In the genomic region with DNA sequence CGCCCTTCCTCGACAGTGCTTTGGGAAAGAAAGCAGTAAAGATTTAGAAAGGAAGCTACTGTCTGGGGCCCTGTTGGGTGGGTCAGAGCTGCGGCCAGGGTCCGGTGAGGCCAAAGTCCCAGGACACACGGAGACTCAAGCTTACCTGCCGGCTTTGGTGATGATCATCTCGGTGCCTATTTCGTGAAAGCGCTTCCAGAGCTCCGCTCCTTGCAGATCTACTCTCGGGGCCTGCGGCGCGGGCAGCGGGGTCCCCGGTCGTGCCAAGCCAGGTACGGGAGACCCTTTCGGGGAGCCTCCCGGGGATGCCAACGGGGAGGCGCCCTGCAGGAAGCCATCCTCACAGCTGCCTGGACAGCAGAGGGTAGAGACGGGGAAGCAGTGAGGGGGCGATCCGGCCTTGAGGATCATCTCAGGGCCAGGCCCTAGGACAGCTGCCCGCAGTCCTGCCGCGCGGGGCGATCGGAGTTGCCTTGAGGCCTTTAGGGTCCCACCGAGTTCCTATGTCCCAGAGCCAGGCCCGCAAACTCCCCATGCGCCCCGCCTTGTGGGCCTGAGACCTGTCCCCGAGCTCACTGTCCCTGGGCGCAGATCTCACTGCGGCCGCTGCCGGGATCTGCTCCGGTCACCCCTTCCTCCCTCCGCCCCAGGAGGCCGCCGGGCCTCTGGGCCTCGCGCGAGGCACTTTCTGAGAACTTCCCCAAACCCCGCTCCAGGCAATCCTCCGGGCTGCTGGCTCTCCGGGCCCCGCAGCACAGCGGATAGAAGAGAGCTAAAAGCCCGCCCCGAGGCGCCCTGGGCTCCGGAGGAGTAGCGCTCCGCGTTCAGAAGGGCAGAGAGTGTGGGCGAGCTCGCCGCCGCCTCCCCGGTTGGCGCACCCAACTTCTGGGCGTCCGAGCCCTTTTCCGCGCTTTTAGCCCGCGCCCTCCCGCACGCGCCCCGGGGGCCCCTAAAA, we compare ENCODE assay signal across 9 mouse cellular contexts. TPM values are rescaled to one million over a fixed set of nuclear protein-coding genes. Genes with fewer than 3 reads are reported as not detected.
DNase-seq lines count a peak whose midpoint lies in the region; ATAC-seq and TF ChIP-seq lines count a peak whose summit lies in the region.
"Had no signal": no experiment of that assay in that cellular context is flagged by ENCODE, and none has a peak within 500 bp of the region (broad histone marks: within the 10 kb centered on the region; RNA-seq: fewer than 3 reads in every experiment).

No protein-coding gene starts in this region.

- peak overlapping the region; percentile 72 for H3K9ac ChIP-seq in kidney, embryonic 14.5 days (ENCODE audit: low read depth, low read length)
- no peak overlapping the region for H3K9ac ChIP-seq in intestine, postnatal 0 days (ENCODE audit: low read depth, low read length)
- H3K9ac ChIP-seq in midbrain, embryonic 16.5 days (ENCODE audit: low read depth, low read length): no peak overlapping the region

- peak; percentile 58 for ATAC-seq in kidney, embryonic 14.5 days (ENCODE audit: low FRiP score, low TSS enrichment)
- peak; percentile 28; the same call in 1 of the 2 replicates for ATAC-seq in intestine, postnatal 0 days
- peak; percentile 33; the same call in 1 of the 2 replicates for ATAC-seq in midbrain, embryonic 16.5 days
- ATAC-seq in monocyte, adult 5-6 weeks (replicated peaks; ENCODE audit: insufficient number of reproducible peaks, low FRiP score, low TSS enrichment, poor library complexity, severe bottlenecking): no peak

- peak overlapping the region; percentile 59 for H3K27ac ChIP-seq in kidney, embryonic 14.5 days (ENCODE audit: low read depth, low read length)
- no peak overlapping the region for H3K27ac ChIP-seq in bone marrow macrophage, adult 2 months (ENCODE audit: insufficient read depth, low read depth, low read length)
- H3K27ac ChIP-seq in intestine, postnatal 0 days (ENCODE audit: low read depth, low read length): no peak overlapping the region
- no peak overlapping the region for H3K27ac ChIP-seq in midbrain, embryonic 16.5 days (ENCODE audit: low read length)

- under 1% methylated on average over 70 of the region's 75 CpGs for WGBS in kidney, embryonic 14.5 days
- WGBS in intestine, postnatal 0 days: 1% methylated on average over 68 of the region's 75 CpGs
- under 1% methylated on average over 75 of the region's 75 CpGs for WGBS in midbrain, embryonic 16.5 days

- no peak for TF ChIP-seq CTCF in bone marrow macrophage, adult 2 months (IDR thresholded peaks at IDR 0.05; ENCODE audit: low read depth, low read length)
- no peak for TF ChIP-seq CTCF in intestine, postnatal 0 days (IDR thresholded peaks at IDR 0.05; ENCODE audit: low read depth)

- H3K4me3 ChIP-seq in kidney, embryonic 14.5 days (ENCODE audit: low read length): peak overlapping the region; percentile 56
- H3K4me3 ChIP-seq in bone marrow macrophage, adult 2 months (ENCODE audit: insufficient read depth, low read length): peak overlapping the region; percentile 37; the same call in 1 of the 2 replicates
- H3K4me3 ChIP-seq in intestine, postnatal 0 days (ENCODE audit: low read depth, low read length): peak overlapping the region; percentile 46
- peak overlapping the region; percentile 38 for H3K4me3 ChIP-seq in midbrain, embryonic 16.5 days (ENCODE audit: low read depth, low read length)

- H3K4me2 ChIP-seq in kidney, embryonic 14.5 days (replicated peaks; ENCODE audit: low read depth, low read length): peak overlapping the region; percentile 63
- H3K4me2 ChIP-seq in intestine, postnatal 0 days (replicated peaks; ENCODE audit: low read depth): peak overlapping the region; percentile 80
- peak overlapping the region; percentile 65 for H3K4me2 ChIP-seq in midbrain, embryonic 16.5 days (ENCODE audit: low read length)

- H3K36me3 ChIP-seq in kidney, embryonic 14.5 days (ENCODE audit: control insufficient read depth, insufficient read depth, low read length): no peaks in the 10 kb centered on the region
- H3K36me3 ChIP-seq in intestine, postnatal 0 days (ENCODE audit: control insufficient read depth, insufficient read depth): no peaks in the 10 kb centered on the region
- no peaks in the 10 kb centered on the region for H3K36me3 ChIP-seq in midbrain, embryonic 16.5 days (ENCODE audit: control insufficient read depth, insufficient read depth, low read length)

- no peak for TF ChIP-seq POLR2A in bone marrow macrophage, adult 2 months (IDR thresholded peaks at IDR 0.05; ENCODE audit: borderline replicate concordance, low read depth, low read length)

- no peaks in the 10 kb centered on the region for H3K9me3 ChIP-seq in kidney, embryonic 14.5 days (ENCODE audit: control insufficient read depth, low read length)
- no peaks in the 10 kb centered on the region for H3K9me3 ChIP-seq in intestine, postnatal 0 days (ENCODE audit: control insufficient read depth)
- no peaks in the 10 kb centered on the region for H3K9me3 ChIP-seq in midbrain, embryonic 16.5 days (replicated peaks; ENCODE audit: control insufficient read depth, low read length, poor library complexity, severe bottlenecking)

- H3K4me1 ChIP-seq in kidney, embryonic 14.5 days (ENCODE audit: control insufficient read depth, insufficient read depth, low read length): 0 out of 2 replicates have a peak, but pooled peaks cover 7% of the 10 kb centered on the region
- H3K4me1 ChIP-seq in bone marrow macrophage, adult 2 months (ENCODE audit: control insufficient read depth, insufficient read depth, low read length): no peaks in the 10 kb centered on the region
- 0 out of 2 replicates have a peak, but pooled peaks cover 5% of the 10 kb centered on the region for H3K4me1 ChIP-seq in intestine, postnatal 0 days (replicated peaks; ENCODE audit: control insufficient read depth, insufficient read depth, low read length)
- H3K4me1 ChIP-seq in midbrain, embryonic 16.5 days (ENCODE audit: control insufficient read depth, insufficient read depth, low read length): peaks cover 12% of the 10 kb centered on the region

- peaks cover 61% of the 10 kb centered on the region for H3K27me3 ChIP-seq in kidney, embryonic 14.5 days (ENCODE audit: control insufficient read depth, insufficient read depth, low read length)
- peaks cover 75% of the 10 kb centered on the region for H3K27me3 ChIP-seq in intestine, postnatal 0 days (replicated peaks; ENCODE audit: control insufficient read depth, insufficient read depth, low read length)
- peaks cover 20% of the 10 kb centered on the region for H3K27me3 ChIP-seq in midbrain, embryonic 16.5 days (ENCODE audit: control insufficient read depth, insufficient read depth, low read depth, low read length)

- DNase-seq in kidney, adult 18-20 months: no peak
- DNase-seq in gastrocnemius, postnatal 25 days: peak; percentile 28
- DNase-seq in layer of hippocampus, adult 9-10 months (ENCODE audit: low spot score): no peak

RNA-seq across cellular contexts. Expression of a gene that starts 1.5 kb away (rescaled TPM):
- polyA plus RNA-seq in kidney, embryonic 14.5 days (2014; fragmentation: Nextera tagmentation; extraction: Ambion mirVana): 3.1 and 3.5 TPM in 2 replicates
- polyA plus RNA-seq in bone marrow macrophage, adult 2 months (2012; ENCODE audit: insufficient read depth, insufficient read length, missing spikeins): 0.17 TPM in 1 of 2 replicates, not detected in the other
- 1 to 10 TPM in 1 of 2 experiments, under 1 TPM in 1; 0.64 to 1.6 TPM for total RNA-seq in gastrocnemius, postnatal 25 days (2021)
- 0.09 and 0.10 TPM in 2 replicates for polyA plus RNA-seq in intestine, postnatal 0 days (2015; fragmentation: Nextera tagmentation; extraction: Ambion mirVana)
- 1.3 and 2.1 TPM in 2 replicates for polyA plus RNA-seq in midbrain, embryonic 16.5 days (2015; fragmentation: Nextera tagmentation; extraction: Ambion mirVana)
- total RNA-seq in monocyte, adult 5-6 weeks (2017): not detected in 3 replicates
- total RNA-seq: MEL had no signal
